Mouse (Mus musculus) neural tube, embryonic 14.5 days (tissue): Measurements from ENCODE around the gene Pde9a. TPM values are rescaled to one million over a fixed set of nuclear protein-coding genes. Genes with fewer than 3 reads are reported as not detected.
A peak's percentile ranks its signal among the peaks of the same experiment; 100 is the strongest.
"Not testable (repeated sequence)": the region's sequence is repeated elsewhere in the genome, so short reads cannot be mapped to it uniquely, and the experiment has no call there.

Experiments
- ATAC-seq: fragments of 200-750 bp; cut with Nextera tagmentation; 2 replicates; pipeline ENCODE4 v1.8.0; 2017; ENCODE audit warnings: low read depth, mild to moderate bottlenecking, moderate TSS enrichment, moderate library complexity
- H3K27ac ChIP-seq: fragments of 300-500 bp; sonication (generic); 2 replicates; pipeline ENCODE4 v1.5.1; 2014; ENCODE audit warnings: low read depth, mild to moderate bottlenecking, control low read depth, low read length, moderate library complexity, mixed read lengths
- H3K27me3 ChIP-seq: fragments of 300-500 bp; sonication (generic); 2 replicates; pipeline ENCODE4 v1.6.1; 2014; ENCODE audit warnings: low read length; ENCODE audit not compliant: control insufficient read depth, insufficient read depth
- H3K36me3 ChIP-seq: fragments of 300-500 bp; sonication (generic); 2 replicates; pipeline ENCODE4 v1.6.1; 2014; ENCODE audit warnings: low read length, mixed read lengths; ENCODE audit not compliant: control insufficient read depth, insufficient read depth
- H3K4me1 ChIP-seq: fragments of 300-500 bp; sonication (generic); 2 replicates; pipeline ENCODE4 v1.6.1; 2014; ENCODE audit warnings: low read length; ENCODE audit not compliant: control insufficient read depth, insufficient read depth
- H3K4me2 ChIP-seq: fragments of 300-500 bp; sonication (generic); 2 replicates; pipeline ENCODE4 v1.6.1; 2014; ENCODE audit warnings: mild to moderate bottlenecking, low read depth, low read length, control low read depth
- H3K4me3 ChIP-seq: fragments of 300-500 bp; sonication (generic); 2 replicates; pipeline ENCODE4 v1.5.1; 2014; ENCODE audit warnings: low read depth, low read length, control low read depth, mixed read lengths
- H3K9ac ChIP-seq: fragments of 300-500 bp; sonication (generic); replicated peaks from 2 replicates; pipeline ENCODE4 v1.6.1; 2014; ENCODE audit warnings: low read depth, mild to moderate bottlenecking, control low read depth, low read length, mixed read lengths
- H3K9me3 ChIP-seq: fragments of 300-500 bp; sonication (generic); 2 replicates; pipeline ENCODE4 v1.6.1; 2016; ENCODE audit warnings: low read length; ENCODE audit not compliant: control insufficient read depth
- WGBS: fragments of 180-500 bp; shearing (Covaris S2); extraction: QIAGEN DNeasy Blood & Tissue Kit; methylation state at CpG from one replicate; pipeline ENCODE4 v1.1.7; 2014; 5-methylcytosine and 5-hydroxymethylcytosine counted together
- polyA plus RNA-seq: library from polyadenylated mRNA; unstranded; fragments of >200 nt; fragmentation: Nextera tagmentation; extraction: Ambion mirVana; gene quantifications from 2 replicates; pipeline ENCODE4 v1.2.1, GENCODE M21; 2014

Gene Pde9a
- polyA plus RNA-seq, 1 experiment from 2014 or later: 26.8 TPM

DNA sequence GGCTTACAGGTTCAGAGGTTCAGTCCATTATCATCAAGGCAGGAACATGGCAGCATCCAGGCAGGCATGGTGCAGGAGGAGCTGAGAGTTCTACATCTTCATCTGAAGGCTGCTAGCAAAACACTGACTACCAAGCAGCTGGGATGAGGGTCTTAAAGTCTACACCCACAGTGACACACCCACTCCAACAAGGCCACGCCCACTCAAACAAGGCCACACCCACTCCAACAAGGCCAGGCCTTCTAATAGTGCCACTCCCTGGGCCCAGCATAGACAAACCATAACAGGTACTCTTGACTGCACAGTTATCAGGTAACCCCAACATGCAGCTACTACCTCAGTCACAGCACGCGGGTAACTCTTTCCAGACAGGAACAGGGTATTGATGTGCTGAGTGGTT lies 31.3 kb upstream of the Pde9a start:
- WGBS: 74% methylated on average over 3 of the region's 3 CpGs

DNA sequence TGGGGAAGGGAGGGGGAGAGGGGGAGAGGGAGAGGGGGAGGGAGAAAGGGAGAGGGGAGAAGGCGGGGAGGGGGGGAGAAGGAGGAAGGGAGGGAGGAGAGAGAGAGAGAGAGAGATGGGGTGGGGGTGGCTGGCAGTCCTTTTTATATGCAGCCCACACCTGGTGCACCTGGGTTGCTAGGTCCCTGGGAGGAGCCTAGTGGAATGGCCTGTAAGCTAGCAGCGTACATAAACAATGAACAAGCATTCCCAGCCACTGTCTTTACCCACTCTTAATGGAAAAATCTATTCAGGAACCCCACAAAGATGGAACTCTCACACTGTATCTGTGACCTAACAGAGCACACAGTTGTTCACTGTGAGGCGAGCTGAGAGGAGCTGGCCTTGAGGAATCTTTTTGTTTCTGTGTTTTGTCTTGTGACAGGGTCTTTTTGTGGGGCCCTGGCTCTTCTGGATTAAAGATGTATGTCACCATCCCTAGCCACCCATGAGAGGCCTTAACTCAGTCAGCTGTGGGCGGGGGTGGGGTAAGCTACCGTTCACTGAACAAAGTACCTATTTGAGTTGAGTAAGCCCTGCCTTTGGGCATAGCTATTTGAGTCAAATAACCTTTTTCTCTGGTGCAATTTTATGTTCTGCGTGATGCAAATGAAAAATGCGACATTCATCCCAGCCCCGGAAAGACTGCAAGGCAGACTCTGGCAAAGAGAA lies 30.1 kb upstream of the Pde9a start:
- peak; percentile 36; the same call in 1 of the 2 replicates for ATAC-seq
- no peaks in the 10 kb centered on the region for H3K27me3 ChIP-seq
- no peak overlapping the region for H3K4me3 ChIP-seq
- 26% methylated on average over 7 of the region's 8 CpGs for WGBS
- peak overlapping the region; percentile 56 for H3K27ac ChIP-seq
- no peak overlapping the region for H3K4me2 ChIP-seq
- H3K36me3 ChIP-seq: no peaks in the 10 kb centered on the region
- no peaks in the 10 kb centered on the region for H3K9me3 ChIP-seq
- H3K4me1 ChIP-seq: no peaks in the 10 kb centered on the region
- H3K9ac ChIP-seq: no peak overlapping the region

More for the DNA sequence above, 31.3 kb upstream of the Pde9a start:
- H3K4me2 ChIP-seq, H3K27ac ChIP-seq, H3K36me3 ChIP-seq, H3K27me3 ChIP-seq, ATAC-seq, H3K4me1 ChIP-seq, H3K9me3 ChIP-seq, H3K4me3 ChIP-seq, H3K9ac ChIP-seq: not testable (repeated sequence)

DNA sequence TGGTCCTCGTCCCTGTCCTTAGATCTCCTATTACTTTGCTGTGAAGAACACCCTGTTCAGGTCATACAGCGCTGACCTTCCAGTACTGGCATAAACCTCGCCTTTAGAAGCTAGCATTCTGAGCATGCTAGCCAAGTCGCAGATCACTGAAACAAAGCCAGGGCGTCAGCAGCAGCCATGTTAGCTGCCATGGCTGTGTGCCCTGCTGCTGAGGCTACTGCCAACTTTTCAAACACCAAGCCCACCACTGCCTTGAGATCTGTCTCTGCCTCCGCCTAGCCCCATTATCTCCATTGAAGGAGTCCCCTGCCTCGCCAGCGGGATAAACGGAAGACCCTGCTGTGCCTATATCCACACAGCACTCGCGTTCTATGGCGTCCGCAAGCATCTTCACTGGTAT lies 25.4 kb upstream of the Pde9a start:
- no peaks in the 10 kb centered on the region for H3K27me3 ChIP-seq
- no peak overlapping the region for H3K4me3 ChIP-seq
- H3K9ac ChIP-seq: no peak overlapping the region
- no peaks in the 10 kb centered on the region for H3K4me1 ChIP-seq
- H3K36me3 ChIP-seq: no peaks in the 10 kb centered on the region
- no peak for ATAC-seq
- 67% methylated on average over 13 of the region's 13 CpGs for WGBS
- no peak overlapping the region for H3K27ac ChIP-seq
- H3K4me2 ChIP-seq: no peak overlapping the region
- H3K9me3 ChIP-seq: no peaks in the 10 kb centered on the region

DNA sequence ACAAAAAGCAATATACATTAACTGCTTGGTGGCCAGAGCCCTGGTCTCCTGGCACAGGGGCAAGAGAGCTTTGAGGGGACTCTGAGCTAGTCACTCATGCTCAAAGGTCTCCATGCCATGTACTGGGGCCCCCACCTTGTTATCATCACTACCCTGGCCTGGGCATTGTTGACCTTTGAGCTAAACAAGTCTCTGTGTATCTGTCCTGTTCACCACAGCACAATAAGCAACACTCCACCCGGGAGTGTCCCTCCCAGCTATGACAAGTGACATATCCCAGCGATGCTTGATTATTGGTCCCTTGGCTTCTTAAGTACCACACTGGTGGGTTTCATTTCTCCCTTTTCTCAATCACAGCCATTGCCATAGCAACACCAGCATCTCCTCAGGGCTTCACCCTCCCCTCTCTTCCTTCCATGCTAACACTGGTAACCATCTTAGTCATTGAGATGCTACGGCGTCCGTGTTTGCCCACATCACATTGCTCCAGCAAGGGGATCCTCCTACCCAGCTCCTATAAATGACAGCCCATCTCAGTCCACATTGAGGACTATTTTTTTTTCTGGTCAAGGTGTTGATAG lies 20.3 kb upstream of the Pde9a start:
- ATAC-seq: no peak
- H3K9me3 ChIP-seq: no peaks in the 10 kb centered on the region
- H3K4me3 ChIP-seq: no peak overlapping the region
- no peaks in the 10 kb centered on the region for H3K4me1 ChIP-seq
- H3K9ac ChIP-seq: no peak overlapping the region
- no peak overlapping the region for H3K27ac ChIP-seq
- H3K27me3 ChIP-seq: no peaks in the 10 kb centered on the region
- H3K4me2 ChIP-seq: no peak overlapping the region
- H3K36me3 ChIP-seq: no peaks in the 10 kb centered on the region
- WGBS: 75% methylated on average over 5 of the region's 5 CpGs

DNA sequence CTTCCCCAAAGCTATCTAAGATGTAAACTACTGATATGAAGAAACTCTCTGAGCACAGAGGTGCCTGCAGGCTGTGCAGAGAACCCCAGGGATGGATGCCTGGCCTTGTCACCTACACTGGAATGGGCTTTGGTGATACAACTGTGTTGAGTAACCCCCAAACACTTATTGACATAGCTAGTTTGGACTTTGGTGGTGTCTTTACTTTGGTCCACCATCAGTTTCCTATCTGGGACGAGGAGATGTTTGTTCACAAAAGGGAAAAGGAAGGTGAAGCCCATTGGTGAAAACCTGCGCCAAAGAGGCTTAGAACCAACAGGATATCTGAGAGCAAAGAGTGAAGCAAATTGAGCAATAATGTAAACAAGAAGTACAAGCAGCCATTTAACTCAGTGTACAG lies 15.8 kb upstream of the Pde9a start:
- Histone ChIP-seq H3K27me3 (no peaks in the 10 kb centered on the region), H3K4me2 (no peak overlapping the region), H3K36me3 (no peaks in the 10 kb centered on the region), H3K4me3 (no peak overlapping the region), H3K27ac (no peak overlapping the region), H3K9me3 (no peaks in the 10 kb centered on the region), H3K9ac (no peak overlapping the region), H3K4me1 (no peaks in the 10 kb centered on the region)
- WGBS: 81% methylated on average over 2 of the region's 2 CpGs
- no peak for ATAC-seq

DNA sequence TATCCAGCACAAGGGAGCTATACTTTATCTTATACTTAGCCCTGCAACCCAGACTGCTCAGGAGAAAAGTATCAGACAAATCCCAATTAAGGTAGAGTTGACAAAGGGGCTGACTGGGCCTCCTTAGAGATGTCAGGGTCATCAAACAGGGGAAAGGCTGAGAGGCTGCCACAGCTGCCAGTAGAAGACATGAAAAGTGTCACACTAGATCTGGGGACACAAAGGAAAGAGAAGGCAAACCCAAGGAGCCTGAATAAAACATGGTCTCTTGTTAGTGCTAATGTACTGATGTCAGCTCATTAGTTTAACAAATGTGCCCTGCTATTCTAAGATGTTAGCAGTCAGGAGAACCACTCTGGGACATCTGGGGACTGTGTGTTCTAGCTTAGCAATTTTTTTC lies 15.1 kb upstream of the Pde9a start:
- H3K4me1 ChIP-seq: no peaks in the 10 kb centered on the region
- H3K27ac ChIP-seq: no peak overlapping the region
- H3K36me3 ChIP-seq: no peaks in the 10 kb centered on the region
- no peak overlapping the region for H3K4me2 ChIP-seq
- no peaks in the 10 kb centered on the region for H3K27me3 ChIP-seq
- no peak overlapping the region for H3K4me3 ChIP-seq
- ATAC-seq: no peak
- H3K9ac ChIP-seq: no peak overlapping the region
- H3K9me3 ChIP-seq: no peaks in the 10 kb centered on the region

DNA sequence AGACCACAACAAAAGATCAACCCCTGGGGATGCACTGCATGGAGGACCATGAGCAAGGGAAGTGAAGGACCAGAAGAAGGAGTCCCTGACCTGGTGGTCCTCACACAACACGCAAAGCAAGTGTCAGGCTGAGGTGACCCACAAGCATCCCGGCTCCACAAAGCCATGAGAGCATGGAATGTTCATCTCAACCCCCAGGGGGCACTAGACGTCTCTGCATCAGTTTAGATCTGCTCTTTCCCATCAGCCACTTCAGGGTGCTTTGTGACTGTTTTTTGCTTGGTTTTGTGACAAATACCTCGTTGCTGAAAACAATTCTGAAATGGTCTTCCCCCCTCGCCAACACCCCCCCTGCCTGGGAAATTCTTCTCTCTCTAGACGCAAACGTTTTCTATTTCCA lies 8.0 kb upstream of the Pde9a start:
- H3K27ac ChIP-seq: no peak overlapping the region
- WGBS: 12% methylated on average over 7 of the region's 7 CpGs
- H3K36me3 ChIP-seq: no peaks in the 10 kb centered on the region
- H3K9ac ChIP-seq: no peak overlapping the region
- no peaks in the 10 kb centered on the region for H3K27me3 ChIP-seq
- no peak overlapping the region for H3K4me3 ChIP-seq
- no peaks in the 10 kb centered on the region for H3K4me1 ChIP-seq
- ATAC-seq: peak; percentile 56; the same call in 1 of the 2 replicates
- H3K4me2 ChIP-seq: peak overlapping the region; percentile 19; the same call in 1 of the 2 replicates
- H3K9me3 ChIP-seq: no peaks in the 10 kb centered on the region

DNA sequence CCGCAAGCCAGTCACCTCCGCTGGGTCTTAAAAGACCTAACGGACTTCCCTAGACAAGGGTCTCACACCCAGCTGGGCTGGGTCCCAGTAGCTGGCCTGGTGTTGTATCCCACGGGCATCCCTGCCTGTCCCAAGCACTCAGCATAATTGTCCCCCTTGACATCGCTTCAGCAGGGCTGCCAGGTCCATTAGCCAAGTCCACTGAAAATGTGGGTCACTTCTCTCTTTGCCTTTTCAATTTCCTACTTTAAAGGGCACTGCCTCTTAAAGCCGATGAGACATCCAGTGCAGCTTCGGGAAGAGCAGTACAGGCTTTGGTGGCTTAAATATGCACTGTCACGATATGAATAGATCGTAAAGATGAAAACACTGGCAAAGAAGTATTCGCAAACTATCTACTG lies 7.6 kb upstream of the Pde9a start:
- no peak overlapping the region for H3K4me3 ChIP-seq
- H3K9ac ChIP-seq: no peak overlapping the region
- H3K27me3 ChIP-seq: no peaks in the 10 kb centered on the region
- no peaks in the 10 kb centered on the region for H3K4me1 ChIP-seq
- no peaks in the 10 kb centered on the region for H3K9me3 ChIP-seq
- H3K27ac ChIP-seq: no peak overlapping the region
- no peak for ATAC-seq
- no peaks in the 10 kb centered on the region for H3K36me3 ChIP-seq
- peak overlapping the region; percentile 19; the same call in 1 of the 2 replicates for H3K4me2 ChIP-seq
- 62% methylated on average over 10 of the region's 10 CpGs for WGBS

DNA sequence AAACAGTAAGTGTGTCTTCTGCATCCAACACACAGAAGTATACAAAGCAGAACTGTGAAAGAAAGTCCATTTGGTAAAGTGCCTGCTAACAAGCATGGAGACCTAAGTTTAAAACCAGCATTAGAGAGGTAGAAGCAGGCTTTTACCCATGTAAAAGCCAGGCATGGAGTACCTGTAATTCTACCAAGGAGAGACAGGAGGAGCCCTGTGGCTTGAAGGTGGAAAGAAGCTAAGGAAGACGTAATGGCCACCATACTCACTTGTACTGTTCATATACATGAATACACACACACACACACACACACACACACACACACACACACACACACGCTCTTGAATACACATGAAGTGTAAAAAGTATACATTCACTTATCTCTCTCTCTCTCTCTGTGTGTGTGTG lies 6.9 kb upstream of the Pde9a start:
- Histone ChIP-seq H3K9me3 (no peaks in the 10 kb centered on the region), H3K4me1 (no peaks in the 10 kb centered on the region), H3K36me3 (no peaks in the 10 kb centered on the region), H3K27me3 (no peaks in the 10 kb centered on the region), H3K9ac (no peak overlapping the region), H3K4me2 (no peak overlapping the region), H3K4me3 (no peak overlapping the region), H3K27ac (no peak overlapping the region)
- 87% methylated on average over 2 of the region's 2 CpGs for WGBS
- ATAC-seq: no peak
